Mouse (Mus musculus) macrophage (primary cell): ENCODE data around the gene Dynll1. TPM values are rescaled to one million over a fixed set of nuclear protein-coding genes. Genes with fewer than 3 reads are reported as not detected.
A peak's percentile ranks its signal among the peaks of the same experiment; 100 is the strongest.

Experiments
- H3K27ac ChIP-seq: fragments of 350-480 bp; formaldehyde crosslinking; 2 replicates; pipeline ENCODE4 v1.9.0; 2021
- H3K36me3 ChIP-seq: fragments of 350-480 bp; formaldehyde crosslinking; 2 replicates; pipeline ENCODE4 v1.9.0; 2021; ENCODE audit errors: inconsistent target
- H3K4me3 ChIP-seq: fragments of 350-480 bp; formaldehyde crosslinking; 2 replicates; pipeline ENCODE4 v1.9.0; 2021; ENCODE audit errors: inconsistent target
- H3K79me2 ChIP-seq: fragments of 350-480 bp; formaldehyde crosslinking; 2 replicates; pipeline ENCODE4 v1.9.0; 2021; ENCODE audit errors: inconsistent target
- WGBS: methylation state at CpG from one replicate; pipeline ENCODE4 v1.1.7; 2026; ENCODE audit warnings: inconsistent platforms; ENCODE audit not compliant: missing documents; 5-methylcytosine and 5-hydroxymethylcytosine counted together
- polyA plus RNA-seq: library from polyadenylated mRNA; stranded (reverse); fragments of 250-400 nt; gene quantifications from 3 replicates; pipeline ENCODE4 v1.2.4, GENCODE M21; 2018; ENCODE audit warnings: inconsistent platforms

The Dynll1 gene
- polyA plus RNA-seq, 1 experiment from 2014 or later = 244 TPM

- Histone ChIP-seq H3K4me3 (no peak overlapping the region), H3K79me2 (peaks cover 100% of the 10 kb centered on the region), H3K27ac (no peak overlapping the region), H3K36me3 (no peaks in the 10 kb centered on the region)
- WGBS = 82% methylated on average over 5 of the region's 5 CpGs
Observed at GRCm38 (mm10) chr5:115266340-115266739, 34.5 kb downstream of the Dynll1 start.

- H3K36me3 ChIP-seq = peaks cover 25% of the 10 kb centered on the region
- 94% methylated on average over 14 of the region's 14 CpGs for WGBS
Observed at GRCm38 (mm10) chr5:115262502-115263291, 38.1 kb downstream of the Dynll1 start.

GRCm38 (mm10) chr5:115261880-115262279 lies 38.9 kb downstream of the Dynll1 start:
- Histone ChIP-seq H3K27ac (no peak overlapping the region), H3K4me3 (no peak overlapping the region), H3K36me3 (peaks cover 33% of the 10 kb centered on the region), H3K79me2 (peaks cover 82% of the 10 kb centered on the region)
- 100% methylated on average over 1 of the region's 1 CpGs for WGBS

More at GRCm38 (mm10) chr5:115262502-115263291, 38.1 kb downstream of the Dynll1 start:
- no peak overlapping the region for H3K27ac ChIP-seq
- peaks cover 90% of the 10 kb centered on the region for H3K79me2 ChIP-seq
- no peak overlapping the region for H3K4me3 ChIP-seq

DNA sequence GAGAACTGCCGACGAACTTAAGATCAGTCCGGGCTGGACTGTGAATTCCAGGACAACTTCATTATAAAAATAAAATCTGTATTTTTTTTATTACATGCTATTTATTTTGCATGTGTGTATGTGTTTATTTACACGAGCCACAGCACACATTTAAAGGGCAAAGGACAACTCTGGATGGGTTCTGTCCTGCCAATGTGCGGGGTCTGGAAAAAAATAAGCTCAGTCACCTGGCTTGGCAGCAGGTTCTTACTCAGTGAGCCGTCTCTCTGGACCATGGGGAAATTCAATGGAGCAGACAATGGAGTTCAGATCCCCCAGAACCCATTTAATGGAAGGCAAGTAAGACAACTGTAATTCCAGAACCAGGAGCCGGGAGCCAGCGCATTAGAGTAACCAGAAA lies 39.7 kb downstream of the Dynll1 start:
- peaks cover 74% of the 10 kb centered on the region for H3K79me2 ChIP-seq
- H3K27ac ChIP-seq = no peak overlapping the region
- H3K4me3 ChIP-seq = no peak overlapping the region
- H3K36me3 ChIP-seq = peaks cover 40% of the 10 kb centered on the region
- 94% methylated on average over 8 of the region's 8 CpGs for WGBS

- peaks cover 67% of the 10 kb centered on the region for H3K79me2 ChIP-seq
- no peak overlapping the region for H3K4me3 ChIP-seq
- 78% methylated on average over 6 of the region's 6 CpGs for WGBS
- H3K27ac ChIP-seq = peak overlapping the region; percentile 16
- H3K36me3 ChIP-seq = peaks cover 48% of the 10 kb centered on the region
Observed at GRCm38 (mm10) chr5:115260356-115260755, 40.4 kb downstream of the Dynll1 start.

DNA sequence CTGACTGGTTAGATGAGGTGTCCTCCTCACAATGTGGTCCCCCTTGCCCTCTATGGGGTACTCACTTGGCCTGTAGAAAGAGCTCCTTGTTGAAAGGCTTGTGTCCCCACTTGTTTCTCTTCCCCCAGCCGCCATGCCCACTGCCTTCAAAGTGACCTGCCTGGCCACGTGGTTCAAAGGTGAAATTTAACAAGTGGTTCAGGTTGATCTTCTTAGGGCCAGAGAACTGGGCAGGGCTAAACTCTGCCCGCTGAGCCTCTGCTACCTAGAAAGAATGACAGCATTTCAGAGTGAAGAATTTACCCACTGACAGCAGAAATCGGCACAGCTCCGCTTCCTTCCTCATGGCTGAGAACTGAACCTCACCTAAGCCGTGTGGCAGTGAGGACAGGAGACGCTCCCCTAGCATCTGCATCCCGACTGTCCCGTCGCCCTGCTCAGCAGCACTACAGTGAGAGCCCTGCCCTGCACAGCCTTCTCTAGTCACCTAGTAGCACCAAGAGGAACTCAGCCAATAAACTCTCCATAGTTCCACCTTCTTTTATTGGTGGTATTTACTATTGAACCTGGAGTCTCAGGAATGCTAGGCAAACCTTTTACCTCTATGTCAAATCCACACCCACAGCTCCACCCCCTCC lies 43.8 kb downstream of the Dynll1 start:
- H3K27ac ChIP-seq = no peak overlapping the region
- peaks cover 53% of the 10 kb centered on the region for H3K36me3 ChIP-seq
- no peak overlapping the region for H3K4me3 ChIP-seq
- H3K79me2 ChIP-seq = peaks cover 33% of the 10 kb centered on the region
- 93% methylated on average over 10 of the region's 10 CpGs for WGBS

- WGBS = 100% methylated on average over 1 of the region's 1 CpGs
- H3K27ac ChIP-seq = no peak overlapping the region
- H3K4me3 ChIP-seq = no peak overlapping the region
- peaks cover 65% of the 10 kb centered on the region for H3K36me3 ChIP-seq
- peaks cover 18% of the 10 kb centered on the region; the same call in 1 of the 2 replicates for H3K79me2 ChIP-seq
Observed at GRCm38 (mm10) chr5:115255472-115255871, 45.3 kb downstream of the Dynll1 start.

Other genes starting within 250 kb of the Dynll1 start
- 1.4 TPM in 1 of 3 replicates, not detected in the others for gene Gm10401, start 202.7 kb downstream of the Dynll1 start, polyA plus RNA-seq
- 18.4 to 32.1 TPM (median 30.6 TPM) in 3 replicates for gene Acads, start 181.7 kb downstream of the Dynll1 start, polyA plus RNA-seq
- gene Unc119b, start 166.0 kb downstream of the Dynll1 start, polyA plus RNA-seq = 4.7 to 6.5 TPM (median 5.0 TPM) in 3 replicates
- 48.9 to 54.7 TPM (median 49.7 TPM) in 3 replicates for gene Mlec, start 142.8 kb downstream of the Dynll1 start, polyA plus RNA-seq
- gene Cabp1, start 106.6 kb downstream of the Dynll1 start, polyA plus RNA-seq = not detected in 3 replicates
- 18.6 to 30.7 TPM (median 22.3 TPM) in 3 replicates for gene Pop5, start 65.2 kb downstream of the Dynll1 start, polyA plus RNA-seq
- gene Rnf10, start 28.1 kb downstream of the Dynll1 start, polyA plus RNA-seq = 89.0 to 101 TPM (median 92.8 TPM) in 3 replicates
- 22.6 to 29.0 TPM (median 22.8 TPM) in 3 replicates for gene Coq5, start 21.3 kb downstream of the Dynll1 start, polyA plus RNA-seq
- 61.4 to 98.7 TPM (median 76.4 TPM) in 3 replicates for gene Srsf9, start 26.2 kb upstream of the Dynll1 start, polyA plus RNA-seq
- gene Gatc, start 40.2 kb upstream of the Dynll1 start, polyA plus RNA-seq = 23.7 to 43.8 TPM (median 24.3 TPM) in 3 replicates
- 36.6 to 91.2 TPM (median 78.9 TPM) in 3 replicates for gene Triap1, start 40.2 kb upstream of the Dynll1 start, polyA plus RNA-seq
- 268 to 413 TPM (median 344 TPM) in 3 replicates for gene Cox6a1, start 48.0 kb upstream of the Dynll1 start, polyA plus RNA-seq
- gene Msi1, start 128.6 kb upstream of the Dynll1 start, polyA plus RNA-seq = not detected in 3 replicates
- not detected in 3 replicates for gene Pla2g1b, start 165.3 kb upstream of the Dynll1 start, polyA plus RNA-seq
- gene Sirt4, start 183.7 kb upstream of the Dynll1 start, polyA plus RNA-seq = 6.7 to 11.2 TPM (median 7.2 TPM) in 3 replicates
- gene Pxn, start 205.7 kb upstream of the Dynll1 start, polyA plus RNA-seq = 48.5 to 74.5 TPM (median 67.7 TPM) in 3 replicates